Mouse (Mus musculus): Measurements from ENCODE around the gene Taf7l. TPM values are rescaled to one million over a fixed set of nuclear protein-coding genes. Genes with fewer than 3 reads are reported as not detected.

The Taf7l gene
- not detected for total RNA-seq (2021)
- long read RNA-seq, experiment 1 = 0 reads
- long read RNA-seq, experiment 2 = 0 reads

GRCm38 (mm10) chrX:134476290-134476689 is at the start of gene Taf7l:
TSS of gene Taf7l (minus strand) at chrX:134476490.
- no peak for DNase-seq (ENCODE audit: low spot score in 2 of 2)

GRCm38 (mm10) chrX:134525260-134525659 is 49.0 kb upstream of the Taf7l start:
- DNase-seq (ENCODE audit: low spot score in 2 of 2) = no peak

GRCm38 (mm10) chrX:134523772-134524171 is 47.5 kb upstream of the Taf7l start:
- DNase-seq (ENCODE audit: low spot score in 2 of 2) = no peak

GRCm38 (mm10) chrX:134509473-134509872 is 33.2 kb upstream of the Taf7l start:
- no peak for DNase-seq (ENCODE audit: low spot score in 2 of 2)

GRCm38 (mm10) chrX:134507977-134508376 is 31.7 kb upstream of the Taf7l start:
- DNase-seq (ENCODE audit: low spot score in 2 of 2) = no peak

- DNase-seq (ENCODE audit: low spot score in 2 of 2) = no peak
Observed at GRCm38 (mm10) chrX:134500651-134501050, 24.4 kb upstream of the Taf7l start.

- DNase-seq (ENCODE audit: low spot score in 2 of 2) = no peak
Observed at GRCm38 (mm10) chrX:134481720-134482119, 5.4 kb upstream of the Taf7l start.

- peak in 1 of 2 experiments; percentile 20 for DNase-seq (ENCODE audit: low spot score in 2 of 2)
Observed at GRCm38 (mm10) chrX:134474988-134475710, 1.1 kb downstream of the Taf7l start.

GRCm38 (mm10) chrX:134427307-134427706 is 49.0 kb downstream of the Taf7l start:
- DNase-seq (ENCODE audit: low spot score in 2 of 2) = no peak

- DNase-seq (ENCODE audit: low spot score in 2 of 2) = peak in 1 of 2 experiments; percentile 8
Observed at GRCm38 (mm10) chrX:134426819-134427218, 49.5 kb downstream of the Taf7l start.

- peak in 1 of 2 experiments; percentile 16 for DNase-seq (ENCODE audit: low spot score in 2 of 2)
Observed at GRCm38 (mm10) chrX:134425798-134426197, 50.5 kb downstream of the Taf7l start.

GRCm38 (mm10) chrX:134424263-134424662 is 52.0 kb downstream of the Taf7l start:
- DNase-seq (ENCODE audit: low spot score in 2 of 2) = no peak

GRCm38 (mm10) chrX:134420097-134420496 is 56.2 kb downstream of the Taf7l start:
- DNase-seq (ENCODE audit: low spot score in 2 of 2) = no peak

- DNase-seq (ENCODE audit: low spot score in 2 of 2) = no peak
Observed at GRCm38 (mm10) chrX:134412096-134412495, 64.2 kb downstream of the Taf7l start.

Other genes with a start within 250 kb of the Taf7l start
- 10 to 100 TPM; 10.4 to 14.3 TPM for gene Trmt2b, start 199.5 kb downstream of the Taf7l start, total RNA-seq (2021)
- 1 to 10 TPM; 2.0 to 2.5 TPM for gene Tmem35a, start 181.3 kb downstream of the Taf7l start, total RNA-seq (2021)
- gene Cenpi, start 168.4 kb downstream of the Taf7l start, total RNA-seq (2021) = 1 to 10 TPM; 5.9 to 7.6 TPM
- 10 to 100 TPM; 12.6 to 17.3 TPM for gene Drp2, start 71.9 kb downstream of the Taf7l start, total RNA-seq (2021)
- 10 to 100 TPM; 17.1 to 18.1 TPM for gene Timm8a1, start 65.4 kb upstream of the Taf7l start, total RNA-seq (2021)
- 1 to 10 TPM; 1.6 to 2.0 TPM for gene Btk, start 107.1 kb upstream of the Taf7l start, total RNA-seq (2021)
- gene Rpl36a, start 109.2 kb upstream of the Taf7l start, total RNA-seq (2021) = 100 to 1,000 TPM; 345 to 347 TPM
- gene Gla, start 124.6 kb upstream of the Taf7l start, total RNA-seq (2021) = 1 to 10 TPM; 2.4 to 2.9 TPM
- 10 to 100 TPM; 75.2 to 82.0 TPM for gene Hnrnph2, start 124.7 kb upstream of the Taf7l start, total RNA-seq (2021)
- 10 to 100 TPM; 61.9 to 63.9 TPM for gene Armcx4, start 210.0 kb upstream of the Taf7l start, total RNA-seq (2021)
- 10 to 100 TPM; 22.0 to 25.5 TPM for gene Armcx1, start 241.5 kb upstream of the Taf7l start, total RNA-seq (2021)